Mouse (Mus musculus) cerebellum, postnatal 4 days (tissue): ENCODE data around the gene Olfr566.

Experiments
- DNase-seq, 2 experiments: peaks; one replicate each; pipeline ENCODE4 v3.0.0; 2022; ENCODE audit warnings: low spot score in 2 of 2, mixed read lengths in 1 of 2

Olfr566 gene

GRCm38 (mm10) chr7:102858665-102859064 lies at the start of gene Olfr566:
Gene Olfr566 (minus strand): TSS chr7:102858765.
- DNase-seq, result no peak

- DNase-seq, result no peak
These were observed 32.2 kb upstream of the Olfr566 start, which contains the start of gene Olfr569 for GRCm38 (mm10) chr7:102890782-102891181. Gene Olfr569 (minus strand): TSS chr7:102890882.

GRCm38 (mm10) chr7:102876822-102877221 lies 18.3 kb upstream of the Olfr566 start, which contains the start of gene Olfr568:
Gene Olfr568 (plus strand): TSS chr7:102877122.
- DNase-seq, result no peak

- no peak for DNase-seq
These were observed 2.8 kb downstream of the Olfr566 start for GRCm38 (mm10) chr7:102855807-102856206.
